Mouse (Mus musculus) liver, postnatal 0 days (tissue): ENCODE measurements around the gene Narf. TPM values are rescaled to one million over a fixed set of nuclear protein-coding genes. Genes with fewer than 3 reads are reported as not detected.

Experiments used
- ATAC-seq: fragments of 200-750 bp; cut with Nextera tagmentation; 2 replicates; pipeline ENCODE4 v1.8.0; 2017; ENCODE audit warnings: mild to moderate bottlenecking, moderate library complexity
- DNase-seq: peaks from one replicate; pipeline ENCODE4 v3.0.0-alpha.2; 2016
- H3K27ac ChIP-seq: fragments of 300-500 bp; sonication (generic); 2 replicates; pipeline ENCODE4 v1.5.1; 2014; ENCODE audit warnings: antibody characterized with exemption, moderate library complexity, mild to moderate bottlenecking, low read depth
- H3K27me3 ChIP-seq: fragments of 300-500 bp; sonication (generic); 2 replicates; pipeline ENCODE4 v1.6.1; 2014; ENCODE audit warnings: low read length, control low read depth, mixed read lengths; ENCODE audit not compliant: insufficient read depth
- H3K36me3 ChIP-seq: fragments of 300-500 bp; sonication (generic); replicated peaks from 2 replicates; pipeline ENCODE4 v1.6.1; 2014; ENCODE audit warnings: mild to moderate bottlenecking, control low read depth, low read length, moderate library complexity, mixed read lengths; ENCODE audit not compliant: insufficient read depth
- H3K4me1 ChIP-seq: fragments of 300-500 bp; sonication (generic); 2 replicates; pipeline ENCODE4 v1.6.1; 2014; ENCODE audit warnings: antibody characterized with exemption, mild to moderate bottlenecking, control low read depth; ENCODE audit not compliant: insufficient read depth
- H3K4me2 ChIP-seq: fragments of 300-500 bp; sonication (generic); 2 replicates; pipeline ENCODE4 v1.6.1; 2014; ENCODE audit warnings: low read depth, mild to moderate bottlenecking, low read length, moderate library complexity, mixed read lengths
- H3K4me3 ChIP-seq: fragments of 300-500 bp; sonication (generic); 2 replicates; pipeline ENCODE4 v1.5.1; 2014; ENCODE audit warnings: low read depth, low read length
- H3K9ac ChIP-seq: fragments of 300-500 bp; sonication (generic); replicated peaks from 2 replicates; pipeline ENCODE4 v1.6.1; 2014; ENCODE audit warnings: mild to moderate bottlenecking, moderate library complexity
- H3K9me3 ChIP-seq: fragments of 300-500 bp; sonication (generic); 2 replicates; pipeline ENCODE4 v1.6.1; 2016; ENCODE audit warnings: mild to moderate bottlenecking, control low read depth, low read length, mixed read lengths
- CTCF ChIP-seq: sonication (generic); IDR thresholded peaks from 2 replicates; pipeline ENCODE4 v1.5.1; 2016; ENCODE audit warnings: antibody characterized with exemption, low read depth
- EP300 ChIP-seq: IDR thresholded peaks from 2 replicates; pipeline ENCODE4 v1.6.1; 2016; ENCODE audit warnings: antibody characterized with exemption, low read depth, mild to moderate bottlenecking
- WGBS: fragments of 180-500 bp; shearing (Covaris S2); extraction: QIAGEN DNeasy Blood & Tissue Kit; methylation state at CpG from one replicate; pipeline ENCODE4 v1.1.7; 2014; ENCODE audit not compliant: insufficient replicate concordance; 5-methylcytosine and 5-hydroxymethylcytosine counted together
- polyA plus RNA-seq: library from polyadenylated mRNA; unstranded; fragments of >200 nt; fragmentation: Nextera tagmentation; extraction: Ambion mirVana; gene quantifications from 2 replicates; pipeline ENCODE4 v1.2.1, GENCODE M21; 2015

The Narf gene
- polyA plus RNA-seq, 1 experiment from 2014 or later = 39.1 TPM

GRCm38 (mm10) chr11:121250196-121250595, 13.1 kb downstream of the Narf start:
- no peak overlapping the region for H3K27ac ChIP-seq
- H3K36me3 ChIP-seq = peaks cover 99% of the 10 kb centered on the region
- 92% methylated on average over 8 of the region's 8 CpGs for WGBS
- no peak overlapping the region for H3K4me2 ChIP-seq
- no peaks in the 10 kb centered on the region for H3K27me3 ChIP-seq
- ATAC-seq (no peak), DNase-seq (no peak)
- H3K9me3 ChIP-seq = no peaks in the 10 kb centered on the region
- H3K4me3 ChIP-seq = no peak overlapping the region
- H3K9ac ChIP-seq = no peak overlapping the region
- TF ChIP-seq CTCF (no peak), EP300 (no peak)
- no peaks in the 10 kb centered on the region for H3K4me1 ChIP-seq

- peaks cover 19% of the 10 kb centered on the region for H3K4me1 ChIP-seq
- peak within 1 kb of the TSS; percentile 85 for H3K4me2 ChIP-seq
- H3K36me3 ChIP-seq = peaks cover 39% of the 10 kb centered on the region
- ATAC-seq = peak; percentile 99
- under 1% methylated on average over 82 of the region's 91 CpGs for WGBS
- peak within 1 kb of the TSS; percentile 91 for H3K4me3 ChIP-seq
- peak within 1 kb of the TSS; percentile 92 for H3K27ac ChIP-seq
- no peaks in the 10 kb centered on the region for H3K9me3 ChIP-seq
- H3K9ac ChIP-seq = peak within 1 kb of the TSS; percentile 96
- H3K27me3 ChIP-seq = no peaks in the 10 kb centered on the region
- no peak for TF ChIP-seq CTCF
- no peak for TF ChIP-seq EP300
- DNase-seq = peak; percentile 93
Measured at GRCm38 (mm10) chr11:121259160-121260100, 22.4 kb downstream of the Narf start, which contains the start of gene Foxk2. Gene Foxk2, plus strand, starts transcription at chr11:121259990.

DNA sequence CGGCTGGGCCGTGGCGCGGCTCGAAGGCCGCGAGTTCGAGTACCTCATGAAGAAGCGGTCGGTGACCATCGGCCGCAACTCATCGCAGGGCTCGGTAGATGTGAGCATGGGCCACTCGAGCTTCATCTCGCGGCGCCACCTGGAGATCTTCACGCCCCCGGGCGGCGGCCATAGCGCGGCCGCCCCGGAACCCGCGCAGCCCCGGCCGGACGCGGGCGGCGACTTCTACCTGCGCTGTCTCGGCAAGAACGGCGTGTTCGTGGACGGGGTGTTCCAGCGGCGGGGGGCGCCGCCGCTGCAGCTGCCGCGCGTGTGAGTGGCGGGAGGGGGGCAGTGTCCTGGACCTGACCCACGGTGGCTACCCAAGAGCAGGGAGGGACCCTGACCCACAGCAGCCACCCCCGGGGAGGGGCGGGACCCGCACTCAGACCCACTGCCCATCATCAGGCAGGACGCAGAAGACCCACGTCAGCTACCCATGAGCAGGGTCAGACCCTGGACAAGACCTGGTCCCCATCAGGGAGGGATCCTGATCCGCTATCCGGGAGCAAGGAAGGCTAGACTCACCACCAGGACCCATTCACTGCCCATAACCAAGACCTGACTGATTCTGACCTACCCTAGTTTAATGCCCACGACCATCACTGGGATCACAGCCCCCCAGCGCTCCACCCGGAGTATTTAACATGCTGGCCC, 23.3 kb downstream of the Narf start:
- Histone ChIP-seq H3K4me1 (peaks cover 19% of the 10 kb centered on the region), H3K9ac (peak overlapping the region; percentile 96), H3K9me3 (no peaks in the 10 kb centered on the region), H3K27ac (peak overlapping the region; percentile 92), H3K36me3 (peaks cover 30% of the 10 kb centered on the region), H3K4me3 (peak overlapping the region; percentile 91), H3K4me2 (peak overlapping the region; percentile 85), H3K27me3 (no peaks in the 10 kb centered on the region)
- peak; percentile 41 for ATAC-seq
- DNase-seq = peak; percentile 54
- under 1% methylated on average over 42 of the region's 60 CpGs for WGBS
- TF ChIP-seq CTCF (no peak), EP300 (no peak)

GRCm38 (mm10) chr11:121261074-121261473, 24.0 kb downstream of the Narf start:
- Histone ChIP-seq H3K4me3 (peak overlapping the region; percentile 91), H3K4me1 (peaks cover 19% of the 10 kb centered on the region), H3K4me2 (peak overlapping the region; percentile 85), H3K36me3 (peaks cover 23% of the 10 kb centered on the region), H3K27ac (peak overlapping the region; percentile 92; the same call in 1 of the 2 replicates), H3K27me3 (no peaks in the 10 kb centered on the region), H3K9ac (peak overlapping the region; percentile 96), H3K9me3 (no peaks in the 10 kb centered on the region)
- TF ChIP-seq EP300 (no peak), CTCF (no peak)
- WGBS = 39% methylated on average over 2 of the region's 2 CpGs
- no peak for DNase-seq
- ATAC-seq = no peak

DNA sequence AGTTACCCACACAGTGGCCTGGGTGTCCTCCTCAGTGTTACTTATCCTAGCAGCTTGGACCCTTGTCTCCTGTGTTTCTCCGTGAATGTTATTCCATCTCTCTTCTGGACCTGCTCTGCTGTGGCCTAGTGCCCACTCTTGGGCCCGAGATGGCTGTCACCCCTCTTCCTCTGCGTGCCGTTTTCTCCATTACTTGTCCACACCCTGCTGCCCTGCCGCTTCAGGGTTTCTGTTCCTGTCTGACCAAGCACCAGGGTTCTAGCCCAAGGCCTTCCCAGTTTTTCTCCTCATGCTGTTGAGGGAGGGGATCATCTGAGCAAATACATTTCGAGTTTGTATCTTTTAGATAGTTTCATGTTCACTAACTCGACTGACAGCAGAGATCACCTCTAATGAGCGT, 40.5 kb downstream of the Narf start:
- Histone ChIP-seq H3K27ac (no peak overlapping the region; the same call in 1 of the 2 replicates), H3K36me3 (0 out of 2 replicates have a peak, but pooled peaks cover 5% of the 10 kb centered on the region), H3K4me1 (peaks cover 12% of the 10 kb centered on the region; the same call in 1 of the 2 replicates), H3K9me3 (no peaks in the 10 kb centered on the region), H3K4me3 (no peak overlapping the region), H3K4me2 (no peak overlapping the region), H3K27me3 (no peaks in the 10 kb centered on the region), H3K9ac (no peak overlapping the region)
- no peak for DNase-seq
- 77% methylated on average over 8 of the region's 8 CpGs for WGBS
- ATAC-seq = no peak
- TF ChIP-seq EP300 = no peak
- TF ChIP-seq CTCF = no peak

DNA sequence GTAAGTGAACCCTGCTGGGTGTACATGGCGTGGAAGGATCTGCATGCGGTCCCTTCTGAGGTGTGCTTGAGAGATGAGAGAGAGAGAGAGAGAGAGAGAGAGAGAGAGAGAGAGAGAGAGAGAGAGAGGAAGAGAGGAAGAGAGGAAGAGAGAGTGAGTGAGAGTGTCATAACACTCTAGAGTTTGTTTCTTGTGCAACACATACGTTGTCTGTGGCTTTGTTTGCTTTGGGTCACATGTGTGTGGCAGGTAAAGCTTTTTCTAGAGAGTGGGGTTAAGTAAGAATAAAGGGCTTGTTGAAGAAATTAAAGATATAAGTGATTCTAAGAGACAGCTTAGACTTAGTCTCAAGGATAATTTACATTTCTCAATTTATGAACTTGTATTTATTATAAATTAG, 41.0 kb downstream of the Narf start:
- 69% methylated on average over 3 of the region's 3 CpGs for WGBS
- TF ChIP-seq EP300 (no peak), CTCF (no peak)
- H3K9ac ChIP-seq = no peak overlapping the region
- H3K9me3 ChIP-seq = no peaks in the 10 kb centered on the region
- H3K27me3 ChIP-seq = no peaks in the 10 kb centered on the region
- DNase-seq (no peak), ATAC-seq (peak; percentile 62; the same call in 1 of the 2 replicates)
- H3K4me1 ChIP-seq = peaks cover 17% of the 10 kb centered on the region
- H3K27ac ChIP-seq = no peak overlapping the region; the same call in 1 of the 2 replicates
- no peak overlapping the region for H3K4me2 ChIP-seq
- H3K4me3 ChIP-seq = no peak overlapping the region
- 0 out of 2 replicates have a peak, but pooled peaks cover 5% of the 10 kb centered on the region for H3K36me3 ChIP-seq
